Mouse (Mus musculus) heart, postnatal 0 days (tissue): ENCODE measurements at regions not wholly inside any gene's neighbourhood (a gene's known extent, or its start where the extent isn't known, plus 50 kb on each side); places are given as distances from the start of the nearest gene placed in this dataset.
A peak's percentile ranks its signal among the peaks of the same experiment; 100 is the strongest.

Experiments used
- ATAC-seq: fragments of 200-750 bp; cut with Nextera tagmentation; 2 replicates; pipeline ENCODE4 v1.8.0; 2017; ENCODE audit warnings: low read depth, moderate number of reproducible peaks, moderate library complexity; ENCODE audit not compliant: insufficient read depth
- DNase-seq: peaks from one replicate; pipeline ENCODE4 v3.0.0-alpha.2; 2016; ENCODE audit warnings: low spot score
- H3K27ac ChIP-seq: fragments of 300-500 bp; sonication (generic); 2 replicates; pipeline ENCODE4 v1.5.1; 2014; ENCODE audit warnings: low read depth, mild to moderate bottlenecking
- H3K27me3 ChIP-seq: fragments of 300-500 bp; sonication (generic); 2 replicates; pipeline ENCODE4 v1.6.1; 2014; ENCODE audit warnings: low read length, mixed read lengths; ENCODE audit not compliant: control insufficient read depth, insufficient read depth
- H3K36me3 ChIP-seq: fragments of 300-500 bp; sonication (generic); replicated peaks from 2 replicates; pipeline ENCODE4 v1.6.1; 2014; ENCODE audit warnings: low read length, mixed read lengths; ENCODE audit not compliant: control insufficient read depth, insufficient read depth
- H3K4me1 ChIP-seq: fragments of 300-500 bp; sonication (generic); 2 replicates; pipeline ENCODE4 v1.6.1; 2014; ENCODE audit warnings: antibody characterized with exemption; ENCODE audit not compliant: control insufficient read depth, insufficient read depth
- H3K4me2 ChIP-seq: fragments of 300-500 bp; sonication (generic); 2 replicates; pipeline ENCODE4 v1.6.1; 2014; ENCODE audit warnings: low read depth, mild to moderate bottlenecking, low read length, moderate library complexity
- H3K4me3 ChIP-seq: fragments of 300-500 bp; sonication (generic); 2 replicates; pipeline ENCODE4 v1.5.1; 2014; ENCODE audit warnings: low read depth, low read length
- H3K9ac ChIP-seq: fragments of 300-500 bp; sonication (generic); replicated peaks from 2 replicates; pipeline ENCODE4 v1.6.1; 2014; ENCODE audit warnings: low read depth, low read length, mixed read lengths
- H3K9me3 ChIP-seq: fragments of 300-500 bp; sonication (generic); replicated peaks from 2 replicates; pipeline ENCODE4 v1.6.1; 2016; ENCODE audit warnings: low read length; ENCODE audit not compliant: control insufficient read depth
- CTCF ChIP-seq: IDR thresholded peaks from 2 replicates; pipeline ENCODE4 v1.5.1; 2016; ENCODE audit warnings: antibody characterized with exemption, control low read depth, low read depth
- EP300 ChIP-seq: IDR thresholded peaks from 2 replicates; pipeline ENCODE4 v1.6.1; 2016; ENCODE audit warnings: antibody characterized with exemption, low read depth
- WGBS: fragments of 180-500 bp; shearing (Covaris S2); extraction: QIAGEN DNeasy Blood & Tissue Kit; methylation state at CpG from one replicate; pipeline ENCODE4 v1.1.7; 2014; 5-methylcytosine and 5-hydroxymethylcytosine counted together

DNA sequence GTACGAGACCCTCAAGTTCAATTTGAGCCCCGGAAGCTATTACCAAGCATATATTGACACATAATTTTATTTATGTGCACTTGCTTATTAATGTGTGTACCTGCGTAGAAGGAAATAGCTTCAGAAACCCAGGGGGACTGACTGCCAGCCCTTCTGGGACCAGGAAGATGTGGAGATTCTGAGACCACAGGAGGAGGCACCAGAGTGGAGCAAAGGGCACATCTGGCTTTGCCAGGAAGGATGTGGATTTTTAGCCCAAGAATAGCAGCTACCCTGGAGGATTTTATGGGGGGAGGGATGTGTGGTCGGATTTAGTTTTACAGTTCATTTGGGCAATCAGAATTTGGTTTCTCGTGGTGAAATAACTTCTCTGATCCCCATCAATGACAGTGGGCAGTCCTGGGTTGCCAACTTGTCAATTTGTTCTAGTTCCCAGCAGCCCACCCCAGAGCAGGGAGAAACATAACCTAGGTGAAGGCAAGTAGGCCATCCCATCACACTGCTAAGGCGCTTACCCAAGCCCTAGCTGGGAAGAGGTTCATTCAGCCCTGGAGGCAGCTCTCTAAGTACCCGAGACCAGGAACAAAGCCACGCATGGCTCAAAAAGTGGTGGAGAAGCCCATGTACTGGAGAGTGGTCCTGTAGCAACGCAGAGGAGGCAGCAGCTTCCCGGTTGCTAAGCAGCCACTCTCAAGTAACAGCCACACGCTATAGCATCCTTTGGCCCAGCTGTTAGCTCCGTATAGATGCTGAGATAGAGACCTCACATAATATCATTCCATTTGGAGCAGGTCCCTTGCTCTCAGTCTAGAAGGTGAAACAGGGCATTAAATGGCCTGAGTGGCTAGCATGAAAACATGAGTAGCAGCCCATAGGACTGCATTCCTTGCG, 144.8 kb downstream of the Cxcl12 start:
- no peak overlapping the region for H3K27ac ChIP-seq
- TF ChIP-seq EP300 (no peak), CTCF (no peak)
- 0 out of 2 replicates have a peak, but pooled peaks cover 5% of the 10 kb centered on the region for H3K4me1 ChIP-seq
- WGBS, result 82% methylated on average over 13 of the region's 13 CpGs
- ATAC-seq (no peak), DNase-seq (no peak)
- H3K36me3 ChIP-seq, result no peaks in the 10 kb centered on the region
- no peak overlapping the region for H3K4me3 ChIP-seq
- no peak overlapping the region for H3K9ac ChIP-seq
- no peaks in the 10 kb centered on the region for H3K27me3 ChIP-seq
- H3K4me2 ChIP-seq, result no peak overlapping the region
- no peaks in the 10 kb centered on the region for H3K9me3 ChIP-seq

GRCm38 (mm10) chr6:117313944-117314566, 145.7 kb downstream of the Cxcl12 start:
- H3K9me3 ChIP-seq, result no peaks in the 10 kb centered on the region
- 60% methylated on average over 6 of the region's 6 CpGs for WGBS
- TF ChIP-seq EP300 (no peak), CTCF (no peak)
- no peak overlapping the region for H3K4me2 ChIP-seq
- no peaks in the 10 kb centered on the region for H3K4me1 ChIP-seq
- no peaks in the 10 kb centered on the region for H3K36me3 ChIP-seq
- no peak for ATAC-seq
- DNase-seq, result no peak
- H3K4me3 ChIP-seq, result no peak overlapping the region
- H3K9ac ChIP-seq, result no peak overlapping the region
- H3K27ac ChIP-seq, result no peak overlapping the region
- no peaks in the 10 kb centered on the region for H3K27me3 ChIP-seq

DNA sequence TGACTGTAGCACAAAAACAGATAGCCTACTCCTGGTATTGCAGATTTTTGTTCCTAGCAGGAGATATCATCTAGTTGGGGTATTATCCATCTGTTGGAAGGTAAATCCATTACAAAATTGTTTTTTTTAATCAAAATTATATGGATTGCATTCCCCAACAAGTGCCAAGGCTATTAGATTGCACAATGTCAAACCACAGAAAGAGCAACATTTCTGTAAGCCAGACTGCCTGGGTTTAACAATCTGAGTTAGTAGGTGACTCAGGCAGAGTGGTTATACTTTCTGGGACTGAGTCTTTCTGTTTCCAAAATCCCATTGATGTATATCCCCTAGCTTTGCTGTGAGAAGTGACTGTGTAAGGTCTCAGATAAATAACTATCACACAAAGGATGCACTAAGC, 155.0 kb downstream of the Cxcl12 start:
- Histone ChIP-seq H3K9me3 (no peaks in the 10 kb centered on the region), H3K27ac (no peak overlapping the region), H3K9ac (no peak overlapping the region), H3K36me3 (no peaks in the 10 kb centered on the region), H3K4me2 (no peak overlapping the region), H3K27me3 (no peaks in the 10 kb centered on the region), H3K4me1 (no peaks in the 10 kb centered on the region), H3K4me3 (no peak overlapping the region)
- DNase-seq (no peak), ATAC-seq (no peak)
- TF ChIP-seq EP300 (no peak), CTCF (no peak)

- H3K36me3 ChIP-seq, result no peaks in the 10 kb centered on the region
- peaks cover 2% of the 10 kb centered on the region; the same call in 1 of the 2 replicates for H3K4me1 ChIP-seq
- no peaks in the 10 kb centered on the region for H3K27me3 ChIP-seq
- TF ChIP-seq EP300, result no peak
- no peak for TF ChIP-seq CTCF
- H3K4me3 ChIP-seq, result no peak overlapping the region
- H3K4me2 ChIP-seq, result no peak overlapping the region
- H3K9me3 ChIP-seq, result no peaks in the 10 kb centered on the region
- 72% methylated on average over 3 of the region's 3 CpGs for WGBS
- no peak overlapping the region for H3K27ac ChIP-seq
- ATAC-seq (no peak), DNase-seq (no peak)
- H3K9ac ChIP-seq, result no peak overlapping the region
These were observed 155.5 kb downstream of the Cxcl12 start for GRCm38 (mm10) chr6:117323850-117324249.

GRCm38 (mm10) chr6:117326835-117327775, 158.8 kb downstream of the Cxcl12 start:
- no peak overlapping the region for H3K4me3 ChIP-seq
- H3K9me3 ChIP-seq, result no peaks in the 10 kb centered on the region
- peak; percentile 41 for DNase-seq
- H3K36me3 ChIP-seq, result no peaks in the 10 kb centered on the region
- peak; percentile 28; the same call in 1 of the 2 replicates for ATAC-seq
- H3K27me3 ChIP-seq, result no peaks in the 10 kb centered on the region
- H3K27ac ChIP-seq, result peak overlapping the region; percentile 43; the same call in 1 of the 2 replicates
- TF ChIP-seq CTCF, result no peak
- no peak overlapping the region for H3K4me2 ChIP-seq
- H3K4me1 ChIP-seq, result peaks cover 27% of the 10 kb centered on the region; the same call in 1 of the 2 replicates
- no peak overlapping the region for H3K9ac ChIP-seq
- 57% methylated on average over 18 of the region's 18 CpGs for WGBS
